Mouse (Mus musculus) layer of hippocampus, adult 8-10 months (tissue): ENCODE data around the gene Trappc12. TPM values are rescaled to one million over a fixed set of nuclear protein-coding genes. Genes with fewer than 3 reads are reported as not detected.

ENCODE experiments used
- DNase-seq, 2 experiments: peaks; one replicate each; pipeline ENCODE4 v3.0.0; 2022; ENCODE audit warnings: low spot score in 2 of 2
- microRNA-seq, 2 experiments: library from miRNA; unstranded; fragments of <30 nt; microRNA quantifications; one replicate each; pipeline ENCODE4 v1.2.0; 2022
- total RNA-seq, 4 experiments: library from RNA; stranded (reverse); gene quantifications; 2 replicates each; pipeline ENCODE4 v1.2.4; 2022

Trappc12 gene
- total RNA-seq, 4 experiments from 2014 or later, result 56.4 to 64.8 (median 59.1) TPM

- no peak for DNase-seq
These were observed 59.5 kb downstream of the Trappc12 start for GRCm38 (mm10) chr12:28690730-28691129.

GRCm38 (mm10) chr12:28688996-28689395, 61.3 kb downstream of the Trappc12 start:
- no peak for DNase-seq

GRCm38 (mm10) chr12:28686199-28686879, 63.9 kb downstream of the Trappc12 start:
- DNase-seq, result no peak

- no peak for DNase-seq
These were observed 64.5 kb downstream of the Trappc12 start for GRCm38 (mm10) chr12:28685771-28686170.

- DNase-seq, result no peak
These were observed 65.6 kb downstream of the Trappc12 start for GRCm38 (mm10) chr12:28684674-28685073.

GRCm38 (mm10) chr12:28675925-28676209, 74.4 kb downstream of the Trappc12 start:
- no peak for DNase-seq

GRCm38 (mm10) chr12:28675121-28675924, 74.9 kb downstream of the Trappc12 start, which contains the start of gene Adi1:
TSS of gene Adi1 (plus strand) at chr12:28675231.
- peak; percentile 80 to 85 for DNase-seq

- DNase-seq, result no peak
These were observed 76.1 kb downstream of the Trappc12 start for GRCm38 (mm10) chr12:28674038-28674720.

- DNase-seq, result no peak
These were observed 83.0 kb downstream of the Trappc12 start for GRCm38 (mm10) chr12:28667287-28667686.

- DNase-seq, result no peak
These were observed 83.5 kb downstream of the Trappc12 start for GRCm38 (mm10) chr12:28666734-28667133.

GRCm38 (mm10) chr12:28662628-28663027, 87.6 kb downstream of the Trappc12 start:
- DNase-seq, result no peak

GRCm38 (mm10) chr12:28649141-28650110, 100.8 kb downstream of the Trappc12 start, which contains the start of gene Rnaseh1:
TSS of gene Rnaseh1 (plus strand) at chr12:28649602.
- DNase-seq, result peak; percentile 83 to 87

Small RNA genes within 50 kb of the gene (microRNA-seq; reads per million reads assigned to microRNA genes)
- 0.76 to 2.2 reads per million in 2 experiments for gene Mir6937

Other genes with a start within 250 kb of the Trappc12 start
- under 1 TPM; 0.20 to 0.43 (median 0.34) TPM for gene Dcdc2c, start 198.1 kb downstream of the Trappc12 start, total RNA-seq
- under 1 TPM in 3 of 4 experiments, not detected in 1; 0.23 to 0.45 (median 0.36) TPM for gene Allc, start 167.9 kb downstream of the Trappc12 start, total RNA-seq
- under 1 TPM; 0.55 to 0.85 (median 0.62) TPM for gene Colec11, start 127.1 kb downstream of the Trappc12 start, total RNA-seq
- gene Rps7, start 114.5 kb downstream of the Trappc12 start, total RNA-seq, result 100 to 1,000 TPM; 245 to 375 (median 299) TPM
- 10 to 100 TPM; 13.4 to 16.3 (median 14.5) TPM for gene Rnaseh1, start 100.9 kb downstream of the Trappc12 start, total RNA-seq
- gene Adi1, start 75.2 kb downstream of the Trappc12 start, total RNA-seq, result 10 to 100 TPM; 41.6 to 48.1 (median 43.4) TPM
- gene Eipr1, start 1.3 kb upstream of the Trappc12 start, total RNA-seq, result 10 to 100 TPM; 45.7 to 63.2 (median 54.1) TPM